Mouse (Mus musculus) embryonic fibroblast, embryonic 13.5 days (primary cell): Measurements from ENCODE around the gene Cyb561a3. TPM values are rescaled to one million over a fixed set of nuclear protein-coding genes. Genes with fewer than 3 reads are reported as not detected.

Source experiments
- H3K27ac ChIP-seq: 2 replicates; pipeline ENCODE4 v1.5.1; 2012; ENCODE audit warnings: low read length, control low read depth, inconsistent platforms; ENCODE audit not compliant: insufficient read depth
- H3K4me1 ChIP-seq: 2 replicates; pipeline ENCODE4 v1.6.1; 2011; ENCODE audit warnings: low read length; ENCODE audit not compliant: control insufficient read depth, insufficient read depth
- H3K4me3 ChIP-seq: 2 replicates; pipeline ENCODE4 v1.5.1; 2011; ENCODE audit warnings: mild to moderate bottlenecking, control low read depth, low read length; ENCODE audit not compliant: insufficient read depth
- CTCF ChIP-seq: IDR thresholded peaks from 2 replicates; pipeline ENCODE4 v1.5.1; 2011; ENCODE audit warnings: mild to moderate bottlenecking, control low read depth, low read length, moderate library complexity, borderline replicate concordance; ENCODE audit not compliant: insufficient read depth
- POLR2A ChIP-seq: IDR thresholded peaks from 2 replicates; pipeline ENCODE4 v1.6.1; 2011; ENCODE audit warnings: low read depth, mild to moderate bottlenecking, control low read depth, low read length, moderate library complexity
- polyA plus RNA-seq: library from polyadenylated mRNA; stranded (reverse); fragments of >200 nt; gene quantifications from 2 replicates; pipeline ENCODE4 v1.2.4, GENCODE M21; 2011; ENCODE audit warnings: low read depth; ENCODE audit not compliant: missing spikeins, insufficient read length

Gene Cyb561a3
- polyA plus RNA-seq, 1 experiment, result 20.5 TPM

DNA sequence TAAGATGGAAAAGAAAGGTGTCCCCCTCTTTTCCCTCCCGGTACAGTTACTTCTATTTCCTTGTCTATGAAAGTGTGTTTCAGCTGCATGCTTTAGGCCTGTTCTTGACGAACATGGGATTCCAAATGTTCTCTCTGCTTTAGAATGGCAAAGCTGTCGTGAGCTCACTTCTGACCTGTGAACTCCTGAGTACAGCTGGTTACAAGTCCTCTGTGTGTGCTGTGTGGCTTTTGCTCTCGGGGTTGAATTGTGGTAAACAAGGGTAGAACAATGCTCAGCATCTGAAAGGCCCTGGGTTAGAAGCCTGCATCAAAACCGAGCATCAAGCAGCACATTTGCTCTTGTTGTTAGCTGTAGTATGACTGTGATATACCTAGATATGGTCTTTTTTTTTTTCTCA lies 14.6 kb upstream of the Cyb561a3 start:
- Histone ChIP-seq H3K4me1 (peaks cover 20% of the 10 kb centered on the region), H3K27ac (peak overlapping the region; percentile 99), H3K4me3 (no peak overlapping the region)
- TF ChIP-seq POLR2A (no peak), CTCF (no peak)

GRCm38 (mm10) chr19:10564278-10564677 lies 12.7 kb upstream of the Cyb561a3 start:
- Histone ChIP-seq H3K4me3 (no peak overlapping the region), H3K4me1 (peaks cover 20% of the 10 kb centered on the region), H3K27ac (no peak overlapping the region)
- TF ChIP-seq CTCF, result no peak
- no peak for TF ChIP-seq POLR2A

DNA sequence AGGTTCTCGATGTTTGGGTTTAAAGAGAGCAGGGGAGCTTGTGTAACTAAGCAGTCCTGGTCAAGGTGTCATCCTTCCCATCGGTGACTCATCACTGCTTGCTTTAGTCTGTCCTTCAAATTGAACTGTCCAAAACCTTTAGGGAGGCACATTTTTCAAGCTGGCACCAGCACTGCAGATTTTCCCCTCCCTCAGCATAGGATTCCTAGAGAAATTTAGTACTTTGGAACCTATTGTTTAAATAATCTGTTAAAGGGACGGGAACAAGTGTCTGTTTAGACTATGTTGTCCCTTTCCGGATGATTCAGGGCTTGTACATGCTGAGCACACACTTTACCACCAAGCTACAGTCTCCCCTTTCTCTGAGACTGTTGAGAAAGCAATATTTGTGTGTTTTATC lies 11.8 kb upstream of the Cyb561a3 start:
- no peak overlapping the region for H3K27ac ChIP-seq
- no peak overlapping the region for H3K4me3 ChIP-seq
- no peak for TF ChIP-seq POLR2A
- TF ChIP-seq CTCF, result no peak
- peaks cover 20% of the 10 kb centered on the region for H3K4me1 ChIP-seq

- H3K4me3 ChIP-seq, result no peak overlapping the region
- H3K27ac ChIP-seq, result no peak overlapping the region
- H3K4me1 ChIP-seq, result peaks cover 4% of the 10 kb centered on the region
- TF ChIP-seq CTCF (no peak), POLR2A (no peak)
Measured at GRCm38 (mm10) chr19:10569627-10570026, 7.3 kb upstream of the Cyb561a3 start.

DNA sequence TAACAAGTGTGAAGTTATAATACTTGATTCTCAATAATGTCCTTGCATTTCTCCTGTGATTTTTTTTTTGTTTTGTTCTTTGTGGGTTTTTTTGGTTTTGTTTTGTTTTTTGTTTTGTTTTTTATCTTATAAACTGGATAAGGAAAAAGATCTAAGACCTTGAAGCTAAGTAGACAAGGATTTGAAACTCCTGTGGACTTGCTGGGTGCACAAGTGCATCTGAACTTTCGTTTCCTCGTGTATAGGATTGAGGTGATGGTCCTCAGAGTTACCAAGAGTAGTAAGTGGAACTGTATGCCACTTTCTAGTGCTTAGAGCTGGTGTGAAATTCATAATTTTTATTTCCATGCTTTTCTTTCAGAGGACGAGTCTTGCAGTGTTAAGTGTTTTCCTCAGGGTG lies 3.1 kb downstream of the Cyb561a3 start:
- peaks cover 4% of the 10 kb centered on the region; the same call in 1 of the 2 replicates for H3K4me1 ChIP-seq
- TF ChIP-seq CTCF (no peak), POLR2A (no peak)
- no peak overlapping the region for H3K4me3 ChIP-seq
- no peak overlapping the region for H3K27ac ChIP-seq

GRCm38 (mm10) chr19:10580761-10581160 lies 3.8 kb downstream of the Cyb561a3 start:
- peaks cover 4% of the 10 kb centered on the region; the same call in 1 of the 2 replicates for H3K4me1 ChIP-seq
- no peak overlapping the region for H3K4me3 ChIP-seq
- TF ChIP-seq POLR2A (no peak), CTCF (no peak)
- H3K27ac ChIP-seq, result no peak overlapping the region

DNA sequence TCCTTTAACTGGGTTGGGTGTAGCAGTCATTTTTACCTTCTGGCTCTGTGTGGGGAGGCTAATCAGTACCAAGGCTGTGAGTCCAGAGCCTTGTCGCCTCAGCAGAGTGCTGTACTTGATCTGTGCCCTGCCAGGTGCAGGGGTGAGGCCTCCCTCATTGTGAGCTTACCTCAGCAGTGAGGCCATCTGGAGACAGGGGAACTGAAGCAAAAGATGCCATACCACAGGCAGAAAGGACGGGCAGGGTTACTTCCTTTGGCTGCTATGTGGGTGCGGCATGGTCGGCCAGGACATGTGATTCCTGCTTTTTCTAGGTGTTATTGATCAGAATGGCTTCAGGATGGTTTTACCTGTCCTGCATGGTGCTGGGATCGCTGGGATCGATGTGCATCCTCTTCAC lies 5.0 kb downstream of the Cyb561a3 start:
- H3K4me1 ChIP-seq, result peaks cover 4% of the 10 kb centered on the region; the same call in 1 of the 2 replicates
- H3K27ac ChIP-seq, result no peak overlapping the region
- no peak overlapping the region for H3K4me3 ChIP-seq
- TF ChIP-seq POLR2A, result no peak

GRCm38 (mm10) chr19:10583550-10584146 lies 6.7 kb downstream of the Cyb561a3 start:
- TF ChIP-seq CTCF (no peak), POLR2A (no peak)
- no peak overlapping the region for H3K27ac ChIP-seq
- H3K4me3 ChIP-seq, result no peak overlapping the region
- peaks cover 1% of the 10 kb centered on the region; the same call in 1 of the 2 replicates for H3K4me1 ChIP-seq

DNA sequence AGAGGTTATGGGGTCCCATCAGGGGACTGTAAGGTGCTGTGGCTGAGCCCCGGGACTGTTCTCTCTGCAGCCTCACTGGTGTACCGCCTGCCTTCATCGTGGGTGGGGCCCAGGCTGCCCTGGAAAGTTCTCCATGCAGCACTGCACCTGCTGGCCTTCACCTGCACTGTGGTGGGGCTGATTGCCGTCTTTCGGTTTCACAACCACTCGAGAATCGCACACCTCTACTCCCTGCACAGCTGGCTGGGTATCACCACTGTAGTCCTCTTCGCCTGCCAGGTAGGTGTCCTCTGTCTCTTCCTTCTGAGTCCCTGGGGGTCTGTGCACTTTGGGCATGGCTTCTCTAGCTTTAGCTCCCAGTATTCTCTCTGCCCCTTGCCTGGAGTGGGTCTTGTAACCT lies 8.1 kb downstream of the Cyb561a3 start:
- no peak overlapping the region for H3K4me3 ChIP-seq
- no peaks in the 10 kb centered on the region for H3K4me1 ChIP-seq
- no peak overlapping the region for H3K27ac ChIP-seq
- TF ChIP-seq CTCF, result no peak
- no peak for TF ChIP-seq POLR2A

GRCm38 (mm10) chr19:10587231-10587630 lies 10.3 kb downstream of the Cyb561a3 start:
- Histone ChIP-seq H3K4me3 (no peak overlapping the region), H3K4me1 (no peaks in the 10 kb centered on the region), H3K27ac (no peak overlapping the region)
- TF ChIP-seq CTCF (no peak), POLR2A (no peak)
